Mouse (Mus musculus) midbrain, embryonic 15.5 days (tissue): ENCODE measurements around the gene Ccnk. TPM values are rescaled to one million over a fixed set of nuclear protein-coding genes. Genes with fewer than 3 reads are reported as not detected.

Experiments
- ATAC-seq: fragments of 200-750 bp; cut with Nextera tagmentation; replicated peaks from 2 replicates; pipeline ENCODE4 v1.8.0; 2017; ENCODE audit warnings: moderate TSS enrichment
- H3K27ac ChIP-seq: fragments of 300-500 bp; sonication (generic); 2 replicates; pipeline ENCODE4 v1.5.1; 2015; ENCODE audit warnings: mild to moderate bottlenecking, inconsistent platforms
- H3K27me3 ChIP-seq: fragments of 300-500 bp; sonication (generic); replicated peaks from 2 replicates; pipeline ENCODE4 v1.6.1; 2015; ENCODE audit warnings: inconsistent platforms
- H3K36me3 ChIP-seq: fragments of 300-500 bp; sonication (generic); replicated peaks from 2 replicates; pipeline ENCODE4 v1.6.1; 2015; ENCODE audit warnings: inconsistent platforms
- H3K4me1 ChIP-seq: fragments of 300-500 bp; sonication (generic); 2 replicates; pipeline ENCODE4 v1.6.1; 2015; ENCODE audit warnings: inconsistent platforms
- H3K4me2 ChIP-seq: fragments of 300-500 bp; sonication (generic); 2 replicates; pipeline ENCODE4 v1.6.1; 2015; ENCODE audit warnings: inconsistent platforms, mild to moderate bottlenecking, moderate library complexity
- H3K4me3 ChIP-seq: fragments of 300-500 bp; sonication (generic); 2 replicates; pipeline ENCODE4 v1.5.1; 2015; ENCODE audit warnings: mild to moderate bottlenecking, inconsistent platforms
- H3K9ac ChIP-seq: fragments of 300-500 bp; sonication (generic); 2 replicates; pipeline ENCODE4 v1.6.1; 2015; ENCODE audit warnings: mild to moderate bottlenecking, inconsistent platforms
- H3K9me3 ChIP-seq: fragments of 300-500 bp; sonication (generic); 2 replicates; pipeline ENCODE4 v1.6.1; 2016; ENCODE audit warnings: inconsistent platforms
- WGBS: fragments of 180-500 bp; shearing (Covaris S2); methylation state at CpG from one replicate; pipeline ENCODE4 v1.1.7; 2015; ENCODE audit warnings: mixed read lengths; 5-methylcytosine and 5-hydroxymethylcytosine counted together
- polyA plus RNA-seq: library from polyadenylated mRNA; unstranded; fragments of >200 nt; fragmentation: Nextera tagmentation; extraction: Ambion mirVana; gene quantifications from 2 replicates; pipeline ENCODE4 v1.2.1, GENCODE M21; 2015

The Ccnk gene
- polyA plus RNA-seq, 1 experiment from 2014 or later: 3.7 TPM

- WGBS: 86% methylated on average over 3 of the region's 3 CpGs
- H3K27ac ChIP-seq: no peak overlapping the region
- H3K4me1 ChIP-seq: 0 out of 2 replicates have a peak, but pooled peaks cover 5% of the 10 kb centered on the region
- no peak for ATAC-seq
- no peak overlapping the region for H3K9ac ChIP-seq
- H3K4me2 ChIP-seq: no peak overlapping the region
- H3K36me3 ChIP-seq: no peaks in the 10 kb centered on the region
- no peak overlapping the region for H3K4me3 ChIP-seq
- no peaks in the 10 kb centered on the region for H3K27me3 ChIP-seq
- no peaks in the 10 kb centered on the region for H3K9me3 ChIP-seq
These were observed 10.5 kb upstream of the Ccnk start for GRCm38 (mm10) chr12:108168909-108169308.

GRCm38 (mm10) chr12:108170467-108170866 lies 8.9 kb upstream of the Ccnk start:
- 87% methylated on average over 3 of the region's 3 CpGs for WGBS
- Histone ChIP-seq H3K4me3 (no peak overlapping the region), H3K4me2 (no peak overlapping the region), H3K27ac (no peak overlapping the region), H3K27me3 (no peaks in the 10 kb centered on the region), H3K9me3 (no peaks in the 10 kb centered on the region), H3K9ac (no peak overlapping the region), H3K36me3 (no peaks in the 10 kb centered on the region), H3K4me1 (0 out of 2 replicates have a peak, but pooled peaks cover 5% of the 10 kb centered on the region)
- no peak for ATAC-seq

- H3K4me2 ChIP-seq: no peak overlapping the region
- peaks cover 8% of the 10 kb centered on the region for H3K4me1 ChIP-seq
- no peak overlapping the region for H3K9ac ChIP-seq
- H3K9me3 ChIP-seq: no peaks in the 10 kb centered on the region
- H3K27me3 ChIP-seq: no peaks in the 10 kb centered on the region
- no peak overlapping the region for H3K4me3 ChIP-seq
- H3K27ac ChIP-seq: no peak overlapping the region
- H3K36me3 ChIP-seq: no peaks in the 10 kb centered on the region
- no peak for ATAC-seq
These were observed 8.0 kb upstream of the Ccnk start for GRCm38 (mm10) chr12:108171336-108171735.

- H3K4me1 ChIP-seq: peaks cover 21% of the 10 kb centered on the region
- no peak overlapping the region for H3K4me3 ChIP-seq
- ATAC-seq: no peak
- no peak overlapping the region for H3K9ac ChIP-seq
- no peak overlapping the region for H3K27ac ChIP-seq
- H3K4me2 ChIP-seq: no peak overlapping the region
- no peaks in the 10 kb centered on the region for H3K27me3 ChIP-seq
- WGBS: 67% methylated on average over 4 of the region's 4 CpGs
- H3K36me3 ChIP-seq: no peaks in the 10 kb centered on the region
- no peaks in the 10 kb centered on the region for H3K9me3 ChIP-seq
These were observed 6.7 kb upstream of the Ccnk start for GRCm38 (mm10) chr12:108172639-108173038.

- H3K4me2 ChIP-seq: no peak overlapping the region
- H3K9ac ChIP-seq: no peak overlapping the region
- WGBS: 78% methylated on average over 8 of the region's 8 CpGs
- no peak overlapping the region for H3K27ac ChIP-seq
- no peak overlapping the region for H3K4me3 ChIP-seq
- peaks cover 28% of the 10 kb centered on the region for H3K4me1 ChIP-seq
- no peak for ATAC-seq
- H3K36me3 ChIP-seq: no peaks in the 10 kb centered on the region
- no peaks in the 10 kb centered on the region for H3K27me3 ChIP-seq
- H3K9me3 ChIP-seq: no peaks in the 10 kb centered on the region
These were observed 4.5 kb upstream of the Ccnk start for GRCm38 (mm10) chr12:108174606-108175505.

- no peak overlapping the region for H3K4me3 ChIP-seq
- H3K4me1 ChIP-seq: peaks cover 38% of the 10 kb centered on the region
- H3K9me3 ChIP-seq: no peaks in the 10 kb centered on the region
- 80% methylated on average over 3 of the region's 3 CpGs for WGBS
- no peak overlapping the region for H3K9ac ChIP-seq
- no peak overlapping the region for H3K4me2 ChIP-seq
- no peaks in the 10 kb centered on the region for H3K36me3 ChIP-seq
- ATAC-seq: no peak
- no peaks in the 10 kb centered on the region for H3K27me3 ChIP-seq
- H3K27ac ChIP-seq: no peak overlapping the region
These were observed 3.0 kb upstream of the Ccnk start for GRCm38 (mm10) chr12:108176366-108176765.

- H3K27me3 ChIP-seq: no peaks in the 10 kb centered on the region
- peaks cover 34% of the 10 kb centered on the region for H3K4me1 ChIP-seq
- H3K9ac ChIP-seq: peak overlapping the region; percentile 86
- no peaks in the 10 kb centered on the region for H3K9me3 ChIP-seq
- H3K4me2 ChIP-seq: peak overlapping the region; percentile 87
- H3K36me3 ChIP-seq: no peaks in the 10 kb centered on the region; the same call in 1 of the 2 replicates
- peak overlapping the region; percentile 82 for H3K27ac ChIP-seq
- WGBS: under 1% methylated on average over 103 of the region's 103 CpGs
- peak; percentile 65 for ATAC-seq
- peak overlapping the region; percentile 99 for H3K4me3 ChIP-seq
These were observed 791 bp upstream of the Ccnk start for GRCm38 (mm10) chr12:108178331-108179245.

GRCm38 (mm10) chr12:108179246-108179320 lies 296 bp upstream of the Ccnk start, which contains the start of gene Setd3:
TSS of gene Setd3 (minus strand) at chr12:108179314.
- peaks cover 34% of the 10 kb centered on the region for H3K4me1 ChIP-seq
- peak within 1 kb of the TSS; percentile 87 for H3K4me2 ChIP-seq
- no peak for ATAC-seq
- peak within 1 kb of the TSS; percentile 99 for H3K4me3 ChIP-seq
- H3K36me3 ChIP-seq: no peaks in the 10 kb centered on the region; the same call in 1 of the 2 replicates
- H3K27ac ChIP-seq: peak within 1 kb of the TSS; percentile 82
- H3K9me3 ChIP-seq: no peaks in the 10 kb centered on the region
- peak within 1 kb of the TSS; percentile 86 for H3K9ac ChIP-seq
- no peaks in the 10 kb centered on the region for H3K27me3 ChIP-seq
- WGBS: 0% methylated on average over 9 of the region's 9 CpGs

GRCm38 (mm10) chr12:108181716-108182115 lies 2.3 kb downstream of the Ccnk start:
- whole genome bisulfite sequencing: 96% methylated on average over 6 of the region's 6 CpGs
- no peaks in the 10 kb centered on the region for H3K27me3 ChIP-seq
- H3K4me1 ChIP-seq: peaks cover 27% of the 10 kb centered on the region
- no peak for ATAC-seq
- no peak overlapping the region for H3K4me3 ChIP-seq
- H3K27ac ChIP-seq: no peak overlapping the region
- H3K4me2 ChIP-seq: no peak overlapping the region
- H3K9ac ChIP-seq: no peak overlapping the region
- H3K36me3 ChIP-seq: peaks cover 7% of the 10 kb centered on the region; the same call in 1 of the 2 replicates
- H3K9me3 ChIP-seq: no peaks in the 10 kb centered on the region

GRCm38 (mm10) chr12:108187541-108188091 lies 8.2 kb downstream of the Ccnk start:
- no peak for ATAC-seq
- H3K36me3 ChIP-seq: peaks cover 41% of the 10 kb centered on the region
- WGBS: 92% methylated on average over 6 of the region's 6 CpGs

GRCm38 (mm10) chr12:108193878-108194277 lies 14.5 kb downstream of the Ccnk start:
- no peak for ATAC-seq
- Histone ChIP-seq H3K36me3 (peaks cover 40% of the 10 kb centered on the region), H3K9ac (no peak overlapping the region), H3K4me3 (no peak overlapping the region), H3K9me3 (no peaks in the 10 kb centered on the region), H3K27me3 (no peaks in the 10 kb centered on the region), H3K27ac (no peak overlapping the region), H3K4me2 (no peak overlapping the region), H3K4me1 (no peaks in the 10 kb centered on the region)
- 93% methylated on average over 5 of the region's 5 CpGs for WGBS

More at GRCm38 (mm10) chr12:108187541-108188091, 8.2 kb downstream of the Ccnk start:
- Histone ChIP-seq H3K4me3 (no peak overlapping the region), H3K9me3 (no peaks in the 10 kb centered on the region), H3K4me2 (no peak overlapping the region), H3K27ac (no peak overlapping the region), H3K27me3 (no peaks in the 10 kb centered on the region), H3K9ac (no peak overlapping the region), H3K4me1 (no peaks in the 10 kb centered on the region)

- Histone ChIP-seq H3K4me2 (no peak overlapping the region), H3K36me3 (peaks cover 44% of the 10 kb centered on the region), H3K4me1 (no peaks in the 10 kb centered on the region), H3K27me3 (no peaks in the 10 kb centered on the region), H3K9me3 (no peaks in the 10 kb centered on the region), H3K27ac (no peak overlapping the region), H3K9ac (no peak overlapping the region), H3K4me3 (no peak overlapping the region)
- no peak for ATAC-seq
- 94% methylated on average over 11 of the region's 11 CpGs for WGBS
These were observed 16.4 kb downstream of the Ccnk start for GRCm38 (mm10) chr12:108195761-108196160.
